Mouse (Mus musculus) heart, embryonic 13.5 days (tissue): ENCODE measurements at regions not wholly inside any gene's neighbourhood (a gene's known extent, or its start where the extent isn't known, plus 50 kb on each side); places are given as distances from the start of the nearest gene placed in this dataset.
A peak's percentile ranks its signal among the peaks of the same experiment; 100 is the strongest.

Experiments
- ATAC-seq: fragments of 200-750 bp; cut with Nextera tagmentation; 2 replicates; pipeline ENCODE4 v1.8.0; 2017; ENCODE audit warnings: moderate TSS enrichment; ENCODE audit not compliant: insufficient number of reproducible peaks, low FRiP score, low TSS enrichment; ENCODE audit errors: extremely low read depth
- H3K27ac ChIP-seq: fragments of 300-500 bp; sonication (generic); replicated peaks from 2 replicates; pipeline ENCODE4 v1.5.1; 2015; ENCODE audit warnings: moderate library complexity, mild to moderate bottlenecking, inconsistent platforms
- H3K27me3 ChIP-seq: fragments of 300-500 bp; sonication (generic); replicated peaks from 2 replicates; pipeline ENCODE4 v1.6.1; 2015; ENCODE audit warnings: mild to moderate bottlenecking, inconsistent platforms
- H3K36me3 ChIP-seq: fragments of 300-500 bp; sonication (generic); 2 replicates; pipeline ENCODE4 v1.6.1; 2015; ENCODE audit warnings: mild to moderate bottlenecking, inconsistent platforms
- H3K4me1 ChIP-seq: fragments of 300-500 bp; sonication (generic); 2 replicates; pipeline ENCODE4 v1.6.1; 2015; ENCODE audit warnings: inconsistent platforms
- H3K4me2 ChIP-seq: fragments of 300-500 bp; sonication (generic); 2 replicates; pipeline ENCODE4 v1.6.1; 2015; ENCODE audit warnings: inconsistent platforms, mild to moderate bottlenecking, moderate library complexity
- H3K4me3 ChIP-seq: fragments of 300-500 bp; sonication (generic); 2 replicates; pipeline ENCODE4 v1.5.1; 2015; ENCODE audit warnings: moderate library complexity, mild to moderate bottlenecking, inconsistent platforms
- H3K9ac ChIP-seq: fragments of 300-500 bp; sonication (generic); 2 replicates; pipeline ENCODE4 v1.6.1; 2015; ENCODE audit warnings: inconsistent platforms, mild to moderate bottlenecking, moderate library complexity
- H3K9me3 ChIP-seq: fragments of 300-500 bp; sonication (generic); 2 replicates; pipeline ENCODE4 v1.6.1; 2016; ENCODE audit warnings: inconsistent platforms
- WGBS: fragments of 180-500 bp; shearing (Covaris S2); methylation state at CpG from one replicate; pipeline ENCODE4 v1.1.7; 2015; ENCODE audit warnings: mixed read lengths; 5-methylcytosine and 5-hydroxymethylcytosine counted together

GRCm38 (mm10) chr17:79414006-79414405 is 59.1 kb upstream of the Cdc42ep3 start:
- Histone ChIP-seq H3K27me3 (no peaks in the 10 kb centered on the region), H3K9me3 (no peaks in the 10 kb centered on the region), H3K4me1 (no peaks in the 10 kb centered on the region), H3K4me2 (no peak overlapping the region), H3K4me3 (no peak overlapping the region), H3K36me3 (no peaks in the 10 kb centered on the region), H3K9ac (no peak overlapping the region), H3K27ac (no peak overlapping the region)
- WGBS: 73% methylated on average over 7 of the region's 7 CpGs
- no peak for ATAC-seq

DNA sequence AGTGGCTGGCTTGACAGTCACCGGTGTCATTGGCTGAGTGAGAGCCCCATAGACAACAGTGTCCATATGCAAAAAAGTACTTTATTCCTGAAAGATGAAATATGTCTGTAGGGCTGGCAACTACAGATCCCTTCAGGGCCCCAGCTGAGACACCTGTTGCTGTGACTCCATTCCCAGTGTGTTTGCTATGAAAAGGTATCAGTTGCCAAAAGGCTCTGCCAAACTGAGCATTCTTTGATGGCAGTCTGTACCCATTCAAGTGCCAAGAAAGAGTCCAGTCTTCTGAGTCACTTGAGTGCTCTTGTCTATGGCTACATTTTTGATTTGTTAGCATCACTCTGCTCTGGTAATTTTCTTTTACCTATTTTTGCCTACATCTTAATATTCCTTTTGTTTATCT is 63.1 kb upstream of the Cdc42ep3 start:
- 94% methylated on average over 1 of the region's 1 CpGs for WGBS
- Histone ChIP-seq H3K9me3 (no peaks in the 10 kb centered on the region), H3K27me3 (no peaks in the 10 kb centered on the region), H3K9ac (no peak overlapping the region), H3K4me2 (no peak overlapping the region), H3K36me3 (no peaks in the 10 kb centered on the region), H3K4me1 (no peaks in the 10 kb centered on the region), H3K4me3 (no peak overlapping the region), H3K27ac (no peak overlapping the region)
- no peak for ATAC-seq

- Histone ChIP-seq H3K4me1 (no peaks in the 10 kb centered on the region), H3K9me3 (no peaks in the 10 kb centered on the region)
- WGBS: 67% methylated on average over 7 of the region's 7 CpGs
Observed at GRCm38 (mm10) chr17:79421618-79422017, 66.7 kb upstream of the Cdc42ep3 start.

GRCm38 (mm10) chr17:79439182-79439581 is 84.3 kb upstream of the Cdc42ep3 start:
- Histone ChIP-seq H3K4me1 (no peaks in the 10 kb centered on the region), H3K9me3 (no peaks in the 10 kb centered on the region), H3K9ac (no peak overlapping the region), H3K27ac (no peak overlapping the region), H3K27me3 (no peaks in the 10 kb centered on the region), H3K4me3 (no peak overlapping the region), H3K4me2 (no peak overlapping the region), H3K36me3 (no peaks in the 10 kb centered on the region)
- no peak for ATAC-seq

More at GRCm38 (mm10) chr17:79421618-79422017, 66.7 kb upstream of the Cdc42ep3 start:
- H3K4me3 ChIP-seq: no peak overlapping the region
- H3K4me2 ChIP-seq: no peak overlapping the region
- no peak overlapping the region for H3K9ac ChIP-seq
- H3K27ac ChIP-seq: no peak overlapping the region
- no peaks in the 10 kb centered on the region for H3K27me3 ChIP-seq
- no peaks in the 10 kb centered on the region for H3K36me3 ChIP-seq
- no peak for ATAC-seq

- no peak overlapping the region for H3K9ac ChIP-seq
- H3K4me1 ChIP-seq: peaks cover 7% of the 10 kb centered on the region; the same call in 1 of the 2 replicates
- H3K9me3 ChIP-seq: no peaks in the 10 kb centered on the region
- no peak overlapping the region for H3K27ac ChIP-seq
- H3K4me2 ChIP-seq: no peak overlapping the region
- H3K36me3 ChIP-seq: no peaks in the 10 kb centered on the region
- no peak overlapping the region for H3K4me3 ChIP-seq
- ATAC-seq: no peak
- WGBS: 52% methylated on average over 3 of the region's 3 CpGs
- no peaks in the 10 kb centered on the region for H3K27me3 ChIP-seq
Observed at GRCm38 (mm10) chr17:79442507-79443115, 87.7 kb upstream of the Cdc42ep3 start.

DNA sequence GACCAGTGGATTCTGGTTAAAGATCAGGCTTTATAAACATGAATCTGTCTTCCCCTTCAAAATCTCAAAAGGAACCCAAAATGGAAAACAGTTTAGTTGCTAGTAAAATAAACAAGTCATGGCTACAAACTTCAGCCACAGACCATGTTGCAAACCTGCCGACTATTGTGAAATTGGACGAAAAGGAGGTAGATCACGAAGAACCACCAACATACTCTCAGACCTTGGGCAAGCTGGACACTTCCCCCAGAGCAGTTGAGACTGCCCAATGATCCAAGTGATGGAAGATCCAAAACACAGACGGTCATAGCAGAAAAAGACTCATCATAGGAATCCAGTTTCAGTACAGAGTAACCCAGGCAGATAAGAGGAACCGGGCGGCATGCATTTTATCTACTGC is 92.3 kb upstream of the Cdc42ep3 start:
- Histone ChIP-seq H3K9me3 (no peaks in the 10 kb centered on the region), H3K27ac (no peak overlapping the region), H3K27me3 (no peaks in the 10 kb centered on the region), H3K36me3 (no peaks in the 10 kb centered on the region), H3K4me1 (peaks cover 20% of the 10 kb centered on the region), H3K4me3 (no peak overlapping the region), H3K4me2 (no peak overlapping the region), H3K9ac (no peak overlapping the region)
- 78% methylated on average over 6 of the region's 6 CpGs for WGBS
- ATAC-seq: no peak

GRCm38 (mm10) chr17:79451141-79451860 is 96.4 kb upstream of the Cdc42ep3 start:
- Histone ChIP-seq H3K9ac (0 out of 2 replicates have a peak overlapping the region, but pooled peaks have one; percentile 16), H3K4me3 (peak overlapping the region; percentile 18), H3K4me1 (peaks cover 28% of the 10 kb centered on the region), H3K9me3 (no peaks in the 10 kb centered on the region), H3K36me3 (no peaks in the 10 kb centered on the region), H3K4me2 (peak overlapping the region; percentile 55), H3K27ac (peak overlapping the region; percentile 54; the same call in 1 of the 2 replicates), H3K27me3 (no peaks in the 10 kb centered on the region)
- WGBS: 22% methylated on average over 12 of the region's 12 CpGs
- no peak for ATAC-seq

DNA sequence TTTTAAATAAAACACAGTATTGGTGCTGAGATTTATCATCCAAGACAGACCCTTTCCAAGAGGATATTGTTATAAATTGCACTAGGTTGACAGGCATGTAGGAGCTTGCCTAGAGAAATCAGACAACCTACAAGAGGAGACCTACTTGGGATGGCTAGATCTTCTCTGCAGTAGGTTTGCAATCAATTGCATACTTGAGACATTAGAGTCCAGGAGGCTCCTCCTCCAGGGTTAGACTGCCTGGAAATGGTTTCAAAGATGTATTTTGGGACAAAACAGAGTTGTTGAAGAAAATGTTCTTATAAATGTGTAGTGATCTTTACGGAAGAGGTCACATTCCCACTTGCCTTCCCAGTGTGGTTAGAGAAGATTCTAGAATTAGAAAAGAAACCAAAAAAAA is 98.9 kb upstream of the Cdc42ep3 start:
- Histone ChIP-seq H3K4me3 (no peak overlapping the region), H3K36me3 (no peaks in the 10 kb centered on the region), H3K9me3 (no peaks in the 10 kb centered on the region), H3K4me2 (no peak overlapping the region), H3K4me1 (peaks cover 25% of the 10 kb centered on the region), H3K27ac (no peak overlapping the region), H3K27me3 (no peaks in the 10 kb centered on the region), H3K9ac (no peak overlapping the region)
- ATAC-seq: no peak
- WGBS: 82% methylated on average over 1 of the region's 1 CpGs

- no peaks in the 10 kb centered on the region for H3K27me3 ChIP-seq
- H3K4me2 ChIP-seq: no peak overlapping the region
- H3K36me3 ChIP-seq: no peaks in the 10 kb centered on the region
- H3K9me3 ChIP-seq: no peaks in the 10 kb centered on the region
- no peak for ATAC-seq
- H3K27ac ChIP-seq: peak overlapping the region; percentile 6; the same call in 1 of the 2 replicates
- H3K9ac ChIP-seq: no peak overlapping the region
- peaks cover 25% of the 10 kb centered on the region for H3K4me1 ChIP-seq
- no peak overlapping the region for H3K4me3 ChIP-seq
- 46% methylated on average over 5 of the region's 5 CpGs for WGBS
Observed at GRCm38 (mm10) chr17:79454526-79454925, 99.6 kb upstream of the Cdc42ep3 start.

- Histone ChIP-seq H3K4me2 (no peak overlapping the region), H3K4me3 (no peak overlapping the region), H3K4me1 (peaks cover 25% of the 10 kb centered on the region), H3K9ac (no peak overlapping the region), H3K27me3 (no peaks in the 10 kb centered on the region), H3K27ac (0 out of 2 replicates have a peak overlapping the region, but pooled peaks have one; percentile 6), H3K9me3 (no peaks in the 10 kb centered on the region), H3K36me3 (no peaks in the 10 kb centered on the region)
- WGBS: 74% methylated on average over 7 of the region's 7 CpGs
- ATAC-seq: no peak
Observed at GRCm38 (mm10) chr17:79455229-79455628, 100.3 kb upstream of the Cdc42ep3 start.

GRCm38 (mm10) chr17:79457636-79458035 is 102.7 kb upstream of the Cdc42ep3 start:
- Histone ChIP-seq H3K4me3 (no peak overlapping the region), H3K27me3 (no peaks in the 10 kb centered on the region), H3K9me3 (no peaks in the 10 kb centered on the region), H3K36me3 (no peaks in the 10 kb centered on the region), H3K9ac (no peak overlapping the region), H3K4me1 (peaks cover 18% of the 10 kb centered on the region), H3K27ac (no peak overlapping the region), H3K4me2 (no peak overlapping the region)
- no peak for ATAC-seq
- 58% methylated on average over 5 of the region's 5 CpGs for WGBS

DNA sequence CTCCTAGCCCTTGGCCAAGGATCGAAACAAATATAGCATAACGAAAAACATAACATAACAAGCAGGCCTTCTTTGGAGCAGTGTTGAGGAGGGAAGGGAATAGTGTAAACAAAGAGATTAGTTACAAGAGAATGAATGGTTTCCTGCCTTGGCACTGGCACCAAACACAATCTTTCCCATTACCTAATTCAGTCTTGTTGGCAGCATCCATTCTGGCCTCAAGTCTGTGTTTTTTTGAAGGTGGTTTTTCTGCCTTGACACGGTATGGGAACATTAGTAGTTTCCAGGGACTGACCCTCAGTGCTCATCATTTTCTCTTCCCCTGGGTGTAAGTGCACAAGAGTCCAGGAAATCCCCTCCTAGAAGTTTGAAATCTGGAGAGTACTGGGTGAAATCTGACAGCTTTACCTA is 106.8 kb upstream of the Cdc42ep3 start:
- 0 out of 2 replicates have a peak overlapping the region, but pooled peaks have one; percentile 34 for H3K27ac ChIP-seq
- peaks cover 7% of the 10 kb centered on the region; the same call in 1 of the 2 replicates for H3K4me1 ChIP-seq
- no peak for ATAC-seq
- H3K4me3 ChIP-seq: no peak overlapping the region
- H3K9me3 ChIP-seq: no peaks in the 10 kb centered on the region
- no peaks in the 10 kb centered on the region for H3K36me3 ChIP-seq
- no peaks in the 10 kb centered on the region for H3K27me3 ChIP-seq
- H3K9ac ChIP-seq: no peak overlapping the region
- 57% methylated on average over 3 of the region's 3 CpGs for WGBS
- no peak overlapping the region for H3K4me2 ChIP-seq
